Mouse (Mus musculus) heart, embryonic 12.5 days (tissue): Measurements from ENCODE around the gene Snx21. TPM values are rescaled to one million over a fixed set of nuclear protein-coding genes. Genes with fewer than 3 reads are reported as not detected.
A peak's percentile ranks its signal among the peaks of the same experiment; 100 is the strongest.

Source experiments
- ATAC-seq: fragments of 200-750 bp; cut with Nextera tagmentation; 2 replicates; pipeline ENCODE4 v1.8.0; 2017; ENCODE audit warnings: moderate TSS enrichment, moderate library complexity; ENCODE audit not compliant: insufficient number of reproducible peaks, low FRiP score
- H3K27ac ChIP-seq: fragments of 300-500 bp; sonication (generic); 2 replicates; pipeline ENCODE4 v1.5.1; 2016; ENCODE audit warnings: mild to moderate bottlenecking, moderate library complexity; ENCODE audit not compliant: poor library complexity, severe bottlenecking
- H3K27me3 ChIP-seq: fragments of 300-500 bp; sonication (generic); replicated peaks from 2 replicates; pipeline ENCODE4 v1.6.1; 2016; ENCODE audit warnings: mild to moderate bottlenecking, moderate library complexity
- H3K36me3 ChIP-seq: fragments of 300-500 bp; sonication (generic); 2 replicates; pipeline ENCODE4 v1.6.1; 2016; ENCODE audit warnings: mild to moderate bottlenecking, moderate library complexity
- H3K4me1 ChIP-seq: fragments of 300-500 bp; sonication (generic); replicated peaks from 2 replicates; pipeline ENCODE4 v1.6.1; 2016; ENCODE audit warnings: mild to moderate bottlenecking
- H3K4me2 ChIP-seq: fragments of 300-500 bp; sonication (generic); 2 replicates; pipeline ENCODE4 v1.6.1; 2016; ENCODE audit warnings: mild to moderate bottlenecking, moderate library complexity
- H3K4me3 ChIP-seq: fragments of 300-500 bp; sonication (generic); 2 replicates; pipeline ENCODE4 v1.5.1; 2016; ENCODE audit warnings: mild to moderate bottlenecking
- H3K9ac ChIP-seq: fragments of 300-500 bp; sonication (generic); 2 replicates; pipeline ENCODE4 v1.6.1; 2016; ENCODE audit warnings: mild to moderate bottlenecking, moderate library complexity
- H3K9me3 ChIP-seq: fragments of 300-500 bp; sonication (generic); replicated peaks from 2 replicates; pipeline ENCODE4 v1.6.1; 2016; ENCODE audit warnings: mild to moderate bottlenecking, moderate library complexity
- WGBS: fragments of 180-500 bp; shearing (Covaris S2); methylation state at CpG from one replicate; pipeline ENCODE4 v1.1.7; 2016; 5-methylcytosine and 5-hydroxymethylcytosine counted together
- polyA plus RNA-seq: library from polyadenylated mRNA; unstranded; fragments of >200 nt; fragmentation: Nextera tagmentation; extraction: Ambion mirVana; gene quantifications from 2 replicates; pipeline ENCODE4 v1.2.1, GENCODE M21; 2016

Snx21 gene
- polyA plus RNA-seq, 1 experiment from 2014 or later: 31.7 TPM

DNA sequence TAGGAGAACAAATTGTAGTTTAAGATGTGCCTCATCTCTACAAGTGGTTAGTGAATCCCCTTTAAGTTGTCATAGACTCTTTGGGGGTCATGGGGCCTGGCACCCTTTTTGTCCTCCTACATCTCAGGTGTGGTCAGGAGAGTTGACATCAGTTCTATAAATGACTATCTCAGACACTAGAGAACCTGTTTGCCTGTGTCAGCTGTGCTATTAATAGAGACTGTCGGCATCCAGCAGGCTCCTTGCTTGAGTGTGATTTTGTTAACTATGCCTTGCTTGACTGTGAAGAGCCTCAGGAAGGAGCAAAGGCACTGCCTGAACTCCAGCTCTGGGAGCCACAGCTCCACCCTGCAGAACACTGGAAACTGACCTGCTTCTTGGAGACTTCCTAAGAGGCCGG lies 30.8 kb upstream of the Snx21 start:
- Histone ChIP-seq H3K27ac (peak overlapping the region; percentile 94), H3K9ac (peak overlapping the region; percentile 48; the same call in 1 of the 2 replicates), H3K9me3 (no peaks in the 10 kb centered on the region), H3K4me2 (peak overlapping the region; percentile 31), H3K36me3 (peaks cover 99% of the 10 kb centered on the region), H3K27me3 (no peaks in the 10 kb centered on the region), H3K4me3 (no peak overlapping the region), H3K4me1 (peaks cover 25% of the 10 kb centered on the region)
- 56% methylated on average over 2 of the region's 2 CpGs for WGBS
- peak; percentile 62; the same call in 1 of the 2 replicates for ATAC-seq

DNA sequence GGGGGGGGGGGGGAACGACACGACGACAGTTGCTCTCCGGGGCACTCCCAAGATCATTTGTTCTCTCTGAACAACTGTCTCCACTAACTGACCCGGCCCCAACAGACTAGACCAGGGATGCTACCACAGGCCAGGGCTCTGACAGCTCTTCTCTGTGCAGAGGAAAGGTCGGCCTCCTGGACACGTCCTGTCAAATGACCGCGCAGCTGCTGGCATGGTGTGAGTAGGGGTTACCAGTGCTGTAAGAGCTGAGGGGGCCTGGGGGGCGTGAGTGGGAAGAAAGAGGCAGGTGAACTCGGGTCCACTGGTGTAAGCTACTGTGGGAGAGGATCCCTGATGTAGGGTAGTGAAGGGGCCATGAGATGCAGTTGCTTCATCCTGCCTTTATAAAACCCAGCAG lies 27.8 kb upstream of the Snx21 start:
- Histone ChIP-seq H3K9ac (no peak overlapping the region), H3K27ac (no peak overlapping the region), H3K4me2 (no peak overlapping the region), H3K36me3 (peaks cover 99% of the 10 kb centered on the region), H3K27me3 (no peaks in the 10 kb centered on the region), H3K4me1 (peaks cover 40% of the 10 kb centered on the region), H3K9me3 (no peaks in the 10 kb centered on the region), H3K4me3 (no peak overlapping the region)
- no peak for ATAC-seq
- WGBS: 90% methylated on average over 11 of the region's 11 CpGs

DNA sequence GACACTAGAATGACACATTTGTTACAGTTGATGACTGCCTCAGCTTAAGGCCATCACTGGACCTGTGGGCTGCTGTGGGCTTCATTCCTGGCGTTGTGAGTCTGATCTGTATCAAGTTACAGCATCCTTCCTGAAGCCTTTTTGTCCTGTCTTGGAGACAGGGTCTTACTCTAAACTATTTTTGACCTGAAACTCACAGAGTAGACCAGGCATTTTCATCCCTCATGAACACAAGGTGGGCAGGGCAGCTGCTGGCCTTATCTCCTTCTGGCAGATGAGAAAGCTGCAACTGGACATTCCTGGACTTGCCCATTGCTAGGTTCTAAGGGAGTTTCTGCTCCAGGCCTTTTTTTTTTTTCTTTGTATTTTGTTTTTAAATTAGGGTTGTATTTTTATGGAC lies 26.9 kb upstream of the Snx21 start:
- no peaks in the 10 kb centered on the region for H3K27me3 ChIP-seq
- peaks cover 99% of the 10 kb centered on the region for H3K36me3 ChIP-seq
- H3K4me3 ChIP-seq: no peak overlapping the region
- H3K9me3 ChIP-seq: no peaks in the 10 kb centered on the region
- no peak overlapping the region for H3K27ac ChIP-seq
- peaks cover 38% of the 10 kb centered on the region for H3K4me1 ChIP-seq
- H3K9ac ChIP-seq: no peak overlapping the region
- peak; percentile 72 for ATAC-seq
- H3K4me2 ChIP-seq: no peak overlapping the region
- WGBS: 53% methylated on average over 1 of the region's 1 CpGs

DNA sequence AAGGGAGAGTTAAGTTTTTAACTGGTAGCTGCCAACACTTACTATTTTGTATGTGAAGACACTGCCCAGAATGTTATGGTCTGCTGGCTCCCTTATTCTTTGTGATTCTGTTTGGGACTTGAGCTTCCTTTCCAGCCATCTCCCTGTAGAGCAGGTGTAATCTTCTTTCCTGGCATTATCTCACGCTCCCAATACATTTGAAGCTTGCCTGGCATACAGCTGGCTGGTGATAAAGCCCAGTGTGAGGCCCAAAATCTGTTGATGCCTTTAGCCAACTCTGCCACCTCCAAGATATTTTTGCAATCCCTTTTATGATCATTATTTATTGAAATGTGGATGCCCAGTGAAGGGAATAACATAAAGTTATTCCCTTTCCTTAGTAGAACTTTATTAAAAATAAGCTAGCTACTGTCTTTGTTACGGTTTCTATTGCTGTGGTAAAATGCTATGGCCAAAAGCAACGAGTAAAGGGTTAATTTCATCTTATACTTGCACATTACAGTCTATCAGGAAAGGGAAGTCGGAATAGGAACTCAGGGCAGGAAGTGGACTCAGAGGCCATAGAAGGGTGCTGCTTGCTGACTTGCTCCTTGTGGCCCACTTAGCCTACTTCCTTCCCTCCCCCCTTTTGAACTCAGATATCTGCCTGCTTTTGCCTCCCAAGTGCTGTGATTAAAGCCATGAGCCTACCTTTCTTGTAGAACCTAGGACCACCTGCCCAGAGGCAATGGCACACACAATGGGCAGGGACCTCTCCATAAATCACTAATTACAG lies 25.4 kb upstream of the Snx21 start:
- Histone ChIP-seq H3K36me3 (peaks cover 93% of the 10 kb centered on the region), H3K4me1 (peaks cover 25% of the 10 kb centered on the region), H3K9me3 (no peaks in the 10 kb centered on the region), H3K27me3 (no peaks in the 10 kb centered on the region), H3K27ac (peak overlapping the region; percentile 36; the same call in 1 of the 2 replicates), H3K4me2 (no peak overlapping the region), H3K4me3 (no peak overlapping the region), H3K9ac (no peak overlapping the region)
- no peak for ATAC-seq
- WGBS: 78% methylated on average over 4 of the region's 4 CpGs

DNA sequence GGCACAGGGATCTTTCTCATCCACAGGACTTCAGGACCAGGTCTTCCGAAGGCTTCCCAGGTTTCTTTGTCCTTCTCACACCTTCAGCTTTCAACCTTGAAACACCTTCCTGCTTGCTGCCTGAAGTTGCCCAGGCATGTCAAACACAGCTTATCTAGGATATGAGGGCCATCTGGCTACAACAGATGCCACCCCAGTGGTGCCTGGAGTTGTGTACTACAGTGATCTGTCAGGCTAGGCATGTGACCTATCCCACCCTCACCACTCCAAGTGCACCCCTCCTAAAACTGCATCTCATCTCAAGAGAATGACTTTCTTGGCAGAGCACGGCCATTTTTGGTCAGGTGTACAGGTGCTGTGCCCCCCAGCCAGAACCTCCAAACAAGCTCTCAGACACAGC lies 24.1 kb upstream of the Snx21 start:
- Histone ChIP-seq H3K4me3 (no peak overlapping the region), H3K4me2 (no peak overlapping the region), H3K27ac (no peak overlapping the region), H3K36me3 (peaks cover 93% of the 10 kb centered on the region), H3K9ac (no peak overlapping the region), H3K4me1 (peaks cover 18% of the 10 kb centered on the region; the same call in 1 of the 2 replicates), H3K9me3 (no peaks in the 10 kb centered on the region), H3K27me3 (no peaks in the 10 kb centered on the region)
- peak; percentile 75 for ATAC-seq
- WGBS: 80% methylated on average over 2 of the region's 2 CpGs

DNA sequence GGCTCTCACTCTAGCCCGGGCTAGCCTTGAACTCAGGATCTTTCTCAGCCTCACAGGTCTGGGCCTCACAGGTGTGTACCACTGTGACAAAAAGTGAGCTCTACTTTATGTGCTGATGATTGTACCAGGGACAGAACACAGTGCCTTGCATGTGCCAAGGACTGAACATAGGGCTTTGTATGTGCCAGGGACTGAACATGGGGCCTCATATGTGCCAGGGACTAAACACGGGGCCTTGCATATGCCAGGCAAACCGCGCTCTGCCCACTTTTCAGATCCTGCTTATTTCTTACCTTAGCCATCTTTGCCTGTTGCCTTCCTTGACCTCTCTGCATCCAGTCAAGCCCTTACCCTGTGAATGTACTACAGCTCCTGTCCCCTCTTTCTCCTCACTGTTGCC lies 23.7 kb upstream of the Snx21 start:
- no peak for ATAC-seq
- no peak overlapping the region for H3K27ac ChIP-seq
- H3K9ac ChIP-seq: no peak overlapping the region
- H3K4me3 ChIP-seq: no peak overlapping the region
- H3K36me3 ChIP-seq: peaks cover 93% of the 10 kb centered on the region
- H3K4me1 ChIP-seq: peaks cover 18% of the 10 kb centered on the region; the same call in 1 of the 2 replicates
- H3K4me2 ChIP-seq: no peak overlapping the region
- no peaks in the 10 kb centered on the region for H3K9me3 ChIP-seq
- 91% methylated on average over 4 of the region's 4 CpGs for WGBS
- no peaks in the 10 kb centered on the region for H3K27me3 ChIP-seq

DNA sequence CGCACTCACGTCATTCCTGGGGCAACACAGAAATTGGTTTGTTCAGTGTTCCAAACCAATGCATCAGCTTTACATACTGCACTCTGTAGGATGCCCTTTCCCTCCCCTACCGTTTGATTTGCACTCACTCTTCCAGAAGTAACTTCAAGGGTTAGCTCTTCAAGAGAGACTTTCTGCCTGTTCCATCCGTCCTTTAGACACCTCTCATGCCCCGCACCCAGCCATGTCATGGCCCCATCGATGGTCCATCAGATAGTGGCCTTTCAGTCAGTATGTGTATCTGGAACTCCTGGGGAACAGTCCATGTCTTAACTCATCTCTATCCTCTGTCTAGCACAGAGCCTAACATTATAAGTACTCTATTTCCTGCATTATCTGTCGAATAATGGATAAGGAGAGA lies 23.0 kb upstream of the Snx21 start:
- Histone ChIP-seq H3K4me1 (peaks cover 18% of the 10 kb centered on the region; the same call in 1 of the 2 replicates), H3K9ac (no peak overlapping the region), H3K27me3 (no peaks in the 10 kb centered on the region), H3K36me3 (peaks cover 93% of the 10 kb centered on the region), H3K4me3 (no peak overlapping the region), H3K4me2 (no peak overlapping the region), H3K9me3 (no peaks in the 10 kb centered on the region), H3K27ac (no peak overlapping the region)
- no peak for ATAC-seq
- WGBS: 82% methylated on average over 7 of the region's 7 CpGs

DNA sequence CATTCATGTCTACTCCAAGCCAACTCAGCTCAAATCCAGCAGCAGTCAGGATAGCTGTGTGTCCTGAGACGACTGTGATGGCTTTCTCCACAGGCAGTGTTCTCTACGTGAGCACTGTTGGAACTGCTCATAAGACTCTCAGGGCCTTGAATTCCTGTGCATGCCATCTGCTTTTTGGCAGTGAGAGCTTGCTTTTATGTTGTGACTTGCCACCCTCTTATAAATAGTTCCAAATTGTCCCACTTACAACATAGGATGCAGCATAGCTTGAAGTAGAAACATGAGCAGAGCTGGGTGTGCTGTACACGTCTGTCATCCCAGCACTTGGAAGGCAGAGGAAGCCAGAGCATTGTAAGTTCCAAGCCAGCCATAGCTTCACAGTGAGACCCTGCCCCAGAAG lies 19.8 kb upstream of the Snx21 start:
- Histone ChIP-seq H3K9ac (no peak overlapping the region), H3K27ac (0 out of 2 replicates have a peak overlapping the region, but pooled peaks have one; percentile 8), H3K4me2 (no peak overlapping the region), H3K27me3 (no peaks in the 10 kb centered on the region), H3K4me1 (peaks cover 26% of the 10 kb centered on the region), H3K9me3 (no peaks in the 10 kb centered on the region), H3K4me3 (no peak overlapping the region), H3K36me3 (peaks cover 70% of the 10 kb centered on the region)
- no peak for ATAC-seq
- 75% methylated on average over 3 of the region's 3 CpGs for WGBS

DNA sequence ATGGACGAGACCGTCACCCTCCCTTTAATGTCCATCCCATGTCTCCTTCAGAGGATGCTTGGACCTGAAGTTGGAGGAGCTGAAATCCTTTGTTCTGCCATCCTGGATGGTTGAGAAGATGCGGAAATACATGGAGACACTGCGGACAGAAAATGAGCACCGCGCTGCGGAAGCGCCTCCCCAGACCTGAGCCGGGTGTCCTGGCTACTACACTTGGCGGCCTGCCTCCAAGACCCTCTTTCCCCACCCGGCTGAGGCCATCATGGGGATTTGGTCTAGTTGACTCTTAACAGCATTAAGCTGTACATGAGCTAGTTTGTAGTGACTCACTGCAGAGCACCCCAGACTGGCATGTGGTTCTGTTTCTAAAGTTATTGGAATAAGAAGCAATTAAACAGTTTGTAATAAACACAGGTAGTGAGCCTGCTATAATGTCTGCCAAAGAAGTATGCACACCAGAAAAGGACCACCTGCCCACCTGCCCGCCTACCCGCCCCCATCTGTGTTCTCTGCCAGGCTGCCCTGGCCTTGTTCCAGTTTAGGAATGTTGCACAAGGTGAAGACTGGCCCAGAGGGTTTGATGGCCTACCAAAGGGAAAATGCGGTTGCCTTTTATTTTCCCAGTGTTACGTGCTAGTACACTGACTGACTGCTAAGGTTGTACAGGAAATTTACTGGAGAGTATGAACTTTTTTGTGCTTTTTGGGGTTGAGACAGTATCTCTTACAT lies 17.6 kb upstream of the Snx21 start:
- Histone ChIP-seq H3K9me3 (no peaks in the 10 kb centered on the region), H3K4me1 (peaks cover 35% of the 10 kb centered on the region), H3K9ac (no peak overlapping the region), H3K4me2 (no peak overlapping the region), H3K4me3 (no peak overlapping the region), H3K27me3 (no peaks in the 10 kb centered on the region), H3K27ac (peak overlapping the region; percentile 18; the same call in 1 of the 2 replicates), H3K36me3 (peaks cover 68% of the 10 kb centered on the region)
- ATAC-seq: no peak
- WGBS: 91% methylated on average over 15 of the region's 15 CpGs

DNA sequence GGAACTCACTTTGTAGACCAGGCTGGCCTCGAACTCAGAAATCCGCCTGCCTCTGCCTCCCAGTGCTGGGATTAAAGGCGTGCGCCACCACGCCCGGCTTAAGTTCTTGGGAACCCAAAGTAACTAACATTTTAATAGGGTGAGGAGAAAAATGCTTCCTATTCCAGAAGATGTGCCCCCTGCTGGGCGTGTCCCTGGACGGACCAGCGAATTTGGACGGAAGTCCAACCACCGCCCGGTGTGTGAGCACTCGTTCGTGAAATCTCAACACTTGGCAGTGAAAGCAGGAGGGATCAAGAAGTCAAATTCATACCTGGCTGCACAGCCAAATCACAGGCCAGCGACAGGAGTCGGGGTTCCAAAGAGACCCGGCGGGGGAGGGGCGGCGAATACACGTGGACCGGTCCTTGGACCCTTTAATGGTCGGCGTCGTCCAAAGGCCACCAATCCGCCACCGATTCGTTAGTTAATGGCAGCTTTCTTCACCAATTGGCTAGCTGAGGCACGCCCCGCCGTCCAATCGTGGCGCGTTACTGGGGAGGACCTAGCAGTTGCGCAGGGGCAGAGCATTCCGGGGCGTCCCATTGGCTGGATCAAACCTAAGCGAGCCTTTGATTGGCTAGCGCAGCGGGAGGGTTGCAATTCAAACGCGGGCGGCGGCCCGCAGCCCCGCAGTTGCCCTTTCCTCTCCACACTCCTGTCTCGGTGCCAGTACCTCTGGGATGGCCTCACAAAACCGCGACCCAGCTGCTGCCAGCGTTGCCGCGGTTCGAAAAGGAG lies 16.2 kb upstream of the Snx21 start, which contains the start of gene Ube2c:
Gene Ube2c (plus strand): TSS at position 641 of the 780 bp plus-strand sequence.
- peak within 1 kb of the TSS; percentile 95 for H3K4me2 ChIP-seq
- H3K9me3 ChIP-seq: no peaks in the 10 kb centered on the region
- peaks cover 35% of the 10 kb centered on the region for H3K4me1 ChIP-seq
- H3K9ac ChIP-seq: peak within 1 kb of the TSS; percentile 85
- peak; percentile 99 for ATAC-seq
- WGBS: 2% methylated on average over 53 of the region's 53 CpGs
- H3K4me3 ChIP-seq: peak within 1 kb of the TSS; percentile 88
- H3K27me3 ChIP-seq: no peaks in the 10 kb centered on the region
- H3K36me3 ChIP-seq: peaks cover 63% of the 10 kb centered on the region
- peak within 1 kb of the TSS; percentile 61 for H3K27ac ChIP-seq

DNA sequence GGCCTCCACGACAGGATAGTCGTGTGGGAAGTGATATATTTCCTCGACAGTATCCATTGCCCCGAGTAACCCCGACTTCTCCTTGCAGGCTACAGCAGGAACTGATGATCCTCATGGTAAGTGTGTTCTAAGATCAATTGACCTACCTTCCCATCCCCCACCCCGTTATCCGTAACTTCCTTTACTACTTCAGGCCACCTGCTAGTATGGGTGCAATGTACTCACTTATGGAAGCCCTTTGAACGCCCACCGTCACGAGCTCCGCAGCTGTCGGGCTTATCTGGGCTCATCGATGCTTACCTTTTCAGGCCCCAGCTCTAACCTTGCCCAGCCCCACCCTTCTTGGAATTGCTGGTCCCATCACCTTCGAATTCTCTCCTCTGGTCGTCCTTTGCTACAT lies 15.3 kb upstream of the Snx21 start:
- 2% methylated on average over 15 of the region's 15 CpGs for WGBS
- Histone ChIP-seq H3K9me3 (no peaks in the 10 kb centered on the region), H3K27me3 (no peaks in the 10 kb centered on the region), H3K4me1 (peaks cover 35% of the 10 kb centered on the region), H3K9ac (peak overlapping the region; percentile 85), H3K4me2 (peak overlapping the region; percentile 95), H3K36me3 (peaks cover 55% of the 10 kb centered on the region), H3K4me3 (peak overlapping the region; percentile 88), H3K27ac (peak overlapping the region; percentile 61)
- no peak for ATAC-seq
